Comparison of ENCODE assay signal across 27 mouse cellular contexts in genomic region chr15:77206996-77207395, GRCm38 (mm10).
"Had no signal": no experiment of that assay in that cellular context is flagged by ENCODE, and none has a peak within 500 bp of the region (broad histone marks: within the 10 kb centered on the region; RNA-seq: fewer than 3 reads in every experiment).

No protein-coding gene starts in this region.

- H3K9ac ChIP-seq: heart, embryonic 12.5 days; heart, embryonic 15.5 days; hindbrain, embryonic 12.5 days; hindbrain, embryonic 14.5 days; intestine, embryonic 15.5 days; limb, embryonic 12.5 days; liver, embryonic 13.5 days had no signal

- DNase-seq: gastrocnemius, adult 2 months; gastrocnemius, postnatal 10 days; gastrocnemius, postnatal 25 days; heart, adult 2 months; heart, postnatal 14 days; heart, postnatal 36 days; kidney, adult 18-20 months; kidney, adult 8-10 months; kidney, postnatal 10 days; kidney, postnatal 25 days; kidney, postnatal 4 days; liver; liver, embryonic 13.5 days had no signal

- H3K27ac ChIP-seq: gastrocnemius, adult 2 months; heart, adult 2 months; heart, embryonic 15.5 days; hindbrain, embryonic 10.5 days; hindbrain, embryonic 12.5 days; hindbrain, embryonic 14.5 days; layer of hippocampus, adult 2 months; left cerebral cortex, adult 2 months; limb, embryonic 10.5 days; limb, embryonic 12.5 days; liver, embryonic 13.5 days had no signal

- H3K27me3 ChIP-seq: heart, embryonic 12.5 days; heart, embryonic 15.5 days; hindbrain, embryonic 12.5 days; intestine, embryonic 15.5 days; limb, embryonic 12.5 days; liver, embryonic 13.5 days had no signal

- H3K4me2 ChIP-seq: heart, embryonic 12.5 days; heart, embryonic 15.5 days; hindbrain, embryonic 12.5 days; hindbrain, embryonic 14.5 days; intestine, embryonic 15.5 days; limb, embryonic 12.5 days; liver, embryonic 11.5 days; liver, embryonic 13.5 days had no signal

- ATAC-seq: hindbrain, embryonic 16.5 days; inflammation-experienced regulatory T-cells, adult 6 months; intestine, embryonic 15.5 days; intestine, postnatal 0 days had no signal

- H3K4me3 ChIP-seq: gastrocnemius, adult 2 months; heart, adult 2 months; heart, embryonic 12.5 days; heart, embryonic 15.5 days; hindbrain, embryonic 10.5 days; hindbrain, embryonic 12.5 days; intestine, embryonic 15.5 days; layer of hippocampus, adult 2 months; left cerebral cortex, adult 2 months; limb, embryonic 10.5 days; limb, embryonic 12.5 days; liver, embryonic 13.5 days had no signal

- H3K36me3 ChIP-seq: heart, embryonic 12.5 days; heart, embryonic 15.5 days; hindbrain, embryonic 10.5 days; hindbrain, embryonic 12.5 days; intestine, embryonic 15.5 days; limb, embryonic 10.5 days; limb, embryonic 12.5 days; liver, embryonic 13.5 days had no signal

- H3K9me3 ChIP-seq: heart, embryonic 12.5 days; heart, embryonic 15.5 days; hindbrain, embryonic 10.5 days; hindbrain, embryonic 12.5 days; intestine, embryonic 15.5 days; limb, embryonic 10.5 days; limb, embryonic 12.5 days; liver, embryonic 13.5 days had no signal
